Mouse (Mus musculus) intestine, embryonic 16.5 days (tissue): Measurements from ENCODE around the gene Pdxp. TPM values are rescaled to one million over a fixed set of nuclear protein-coding genes. Genes with fewer than 3 reads are reported as not detected.

Experiments
- microRNA-seq: library from miRNA; unstranded; fragments of <30 nt; microRNA quantifications from one replicate; pipeline ENCODE4, GENCODE M21; 2016
- polyA plus RNA-seq: library from polyadenylated mRNA; unstranded; fragments of >200 nt; fragmentation: Nextera tagmentation; extraction: Ambion mirVana; gene quantifications from 2 replicates; pipeline ENCODE4 v1.2.1, GENCODE M21; 2015

Pdxp gene
- polyA plus RNA-seq, 1 experiment from 2014 or later, result 2.2 TPM

Small RNA genes within 50 kb of the gene (microRNA-seq; reads per million reads assigned to microRNA genes)
- not detected for gene Mir6955

Other genes starting within 250 kb of the Pdxp start
- 0.06 and 0.13 TPM in 2 replicates for gene Elfn2, start 195.1 kb upstream of the Pdxp start, polyA plus RNA-seq
- 17.2 and 18.2 TPM in 2 replicates for gene Mfng, start 140.4 kb upstream of the Pdxp start, polyA plus RNA-seq
- 5.2 and 6.1 TPM in 2 replicates for gene Card10, start 110.9 kb upstream of the Pdxp start, polyA plus RNA-seq
- gene Cdc42ep1, start 71.3 kb upstream of the Pdxp start, polyA plus RNA-seq, result 34.5 and 36.1 TPM in 2 replicates
- 1,298 and 1,309 TPM in 2 replicates for gene Lgals2, start 58.4 kb upstream of the Pdxp start, polyA plus RNA-seq
- 56.3 and 57.4 TPM in 2 replicates for gene Gga1, start 36.7 kb upstream of the Pdxp start, polyA plus RNA-seq
- 0.21 and 0.55 TPM in 2 replicates for gene Gm49510, start 14.3 kb upstream of the Pdxp start, polyA plus RNA-seq
- 21.5 and 23.3 TPM in 2 replicates for gene Sh3bp1, start 14.2 kb upstream of the Pdxp start, polyA plus RNA-seq
- 865 and 927 TPM in 2 replicates for gene Lgals1, start 12.8 kb downstream of the Pdxp start, polyA plus RNA-seq
- gene Nol12, start 21.0 kb downstream of the Pdxp start, polyA plus RNA-seq, result 38.1 and 43.7 TPM in 2 replicates
- gene Triobp, start 33.8 kb downstream of the Pdxp start, polyA plus RNA-seq, result 54.3 and 58.7 TPM in 2 replicates
- 438 and 456 TPM in 2 replicates for gene H1f0, start 114.5 kb downstream of the Pdxp start, polyA plus RNA-seq
- 1.8 and 2.3 TPM in 2 replicates for gene Galr3, start 128.0 kb downstream of the Pdxp start, polyA plus RNA-seq
- 56.4 and 57.5 TPM in 2 replicates for gene Ankrd54, start 149.0 kb downstream of the Pdxp start, polyA plus RNA-seq
- 221 and 238 TPM in 2 replicates for gene Eif3l, start 161.3 kb downstream of the Pdxp start, polyA plus RNA-seq
- 5.2 and 6.3 TPM in 2 replicates for gene Micall1, start 195.0 kb downstream of the Pdxp start, polyA plus RNA-seq
- 287 and 317 TPM in 2 replicates for gene Polr2f, start 227.1 kb downstream of the Pdxp start, polyA plus RNA-seq
- 4.2 and 5.7 TPM in 2 replicates for gene 1700088E04Rik, start 227.3 kb downstream of the Pdxp start, polyA plus RNA-seq